Mouse (Mus musculus): ENCODE results near the gene Sgms1.
"Not testable (repeated sequence)": the region's sequence is repeated elsewhere in the genome, so short reads cannot be mapped to it uniquely, and the experiment has no call there.

Sgms1 gene

DNA sequence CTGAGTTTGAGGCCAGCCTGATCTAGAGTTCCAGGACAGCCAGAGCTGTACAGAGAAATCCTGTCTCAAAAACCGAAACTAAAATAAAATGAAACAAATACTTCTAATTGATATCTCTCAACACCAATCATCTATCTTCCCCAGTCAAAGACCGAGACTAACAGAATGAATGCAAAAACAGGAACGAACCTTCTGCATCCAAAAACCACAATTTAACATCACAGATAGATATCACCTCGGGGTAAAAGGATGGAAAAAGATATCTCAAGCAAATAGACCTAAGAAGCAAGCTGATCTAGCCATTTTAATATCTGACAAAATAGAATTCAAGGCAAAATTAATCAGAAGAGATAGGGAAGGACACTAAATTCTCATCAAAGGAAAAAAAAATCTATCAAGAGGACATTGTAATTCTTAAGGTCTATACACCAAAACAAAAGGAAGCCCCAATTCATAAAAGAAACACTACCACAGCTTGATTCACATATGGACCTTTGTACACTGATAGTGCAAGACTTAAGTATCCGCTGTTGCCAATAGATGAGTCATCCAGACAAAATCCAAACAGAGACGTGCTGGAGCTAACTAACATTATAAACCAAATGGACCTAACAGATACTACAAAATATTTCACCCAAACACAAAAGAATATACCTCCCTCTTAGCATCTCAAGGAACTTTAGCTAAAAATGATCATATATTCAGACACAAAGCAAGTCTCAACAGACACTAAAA lies 301.6 kb downstream of the Sgms1 start:
- no peak for DNase-seq (ENCODE audit: low read depth)

GRCm38 (mm10) chr19:32084813-32085212 lies 304.7 kb downstream of the Sgms1 start:
- not testable (repeated sequence) for DNase-seq (ENCODE audit: low read depth)
